Mouse (Mus musculus): ENCODE results near the gene Car14. TPM values are rescaled to one million over a fixed set of nuclear protein-coding genes. Genes with fewer than 3 reads are reported as not detected.

Gene Car14
- total RNA-seq, 2 experiments from 2014 or later, result 87.3 to 91.0 TPM

- no peak for DNase-seq
Observed at GRCm38 (mm10) chr3:95851317-95851716, 53.2 kb downstream of the Car14 start.

- DNase-seq, result no peak
Observed at GRCm38 (mm10) chr3:95850611-95851010, 53.9 kb downstream of the Car14 start.

Other genes starting within 250 kb of the Car14 start
- 100 to 1,000 TPM; 112 to 115 TPM for gene Mcl1, start 245.9 kb downstream of the Car14 start, total RNA-seq (2021)
- 10 to 100 TPM; 13.5 to 14.6 TPM for gene Adamtsl4, start 216.8 kb downstream of the Car14 start, total RNA-seq (2021)
- gene Ecm1, start 165.1 kb downstream of the Car14 start, total RNA-seq (2021), result 10 to 100 TPM; 41.3 to 43.8 TPM
- gene Tars2, start 144.5 kb downstream of the Car14 start, total RNA-seq (2021), result 10 to 100 TPM; 31.1 to 36.1 TPM
- gene Rprd2, start 85.8 kb downstream of the Car14 start, total RNA-seq (2021), result 10 to 100 TPM; 50.9 to 53.6 TPM
- 10 to 100 TPM; 28.3 to 30.5 TPM for gene Prpf3, start 48.8 kb downstream of the Car14 start, total RNA-seq (2021)
- gene Mrps21, start 33.2 kb downstream of the Car14 start, total RNA-seq (2021), result 100 to 1,000 TPM; 250 TPM
- gene Ciart, start 22.4 kb downstream of the Car14 start, total RNA-seq (2021), result 1 to 10 TPM; 1.7 to 2.0 TPM
- 10 to 100 TPM; 19.6 to 25.3 TPM for gene BC028528, start 12.7 kb downstream of the Car14 start, total RNA-seq (2021)
- gene Aph1a, start 10.7 kb downstream of the Car14 start, total RNA-seq (2021), result 100 to 1,000 TPM; 150 to 162 TPM
- 100 to 1,000 TPM; 172 to 180 TPM for gene Anp32e, start 24.6 kb upstream of the Car14 start, total RNA-seq (2021)
- gene Plekho1, start 91.3 kb upstream of the Car14 start, total RNA-seq (2021), result 100 to 1,000 TPM; 141 to 164 TPM
- 10 to 100 TPM; 33.7 to 34.5 TPM for gene Vps45, start 153.8 kb upstream of the Car14 start, total RNA-seq (2021)
- 10 to 100 TPM; 45.7 to 47.4 TPM for gene Otud7b, start 199.8 kb upstream of the Car14 start, total RNA-seq (2021)